Mouse (Mus musculus) gastrocnemius, postnatal 36 days (tissue): ENCODE data around the gene Lag3. TPM values are rescaled to one million over a fixed set of nuclear protein-coding genes. Genes with fewer than 3 reads are reported as not detected.
"Not testable (repeated sequence)": the region's sequence is repeated elsewhere in the genome, so short reads cannot be mapped to it uniquely, and the experiment has no call there.

Experiments used
- DNase-seq, 2 experiments: peaks; one replicate each; pipeline ENCODE4 v3.0.0; 2022
- intact Hi-C: fragments of 180-260 bp; cut with DNase I; formaldehyde crosslinking; loops from one replicate; pipeline ENCODE4 v1.15.1; 2025
- total RNA-seq, 2 experiments: library from RNA; stranded (reverse); gene quantifications; 2 replicates each; pipeline ENCODE4 v1.2.3; 2021

The Lag3 gene
- total RNA-seq, 2 experiments from 2014 or later = 0.25 TPM; not detected in 1

DNA sequence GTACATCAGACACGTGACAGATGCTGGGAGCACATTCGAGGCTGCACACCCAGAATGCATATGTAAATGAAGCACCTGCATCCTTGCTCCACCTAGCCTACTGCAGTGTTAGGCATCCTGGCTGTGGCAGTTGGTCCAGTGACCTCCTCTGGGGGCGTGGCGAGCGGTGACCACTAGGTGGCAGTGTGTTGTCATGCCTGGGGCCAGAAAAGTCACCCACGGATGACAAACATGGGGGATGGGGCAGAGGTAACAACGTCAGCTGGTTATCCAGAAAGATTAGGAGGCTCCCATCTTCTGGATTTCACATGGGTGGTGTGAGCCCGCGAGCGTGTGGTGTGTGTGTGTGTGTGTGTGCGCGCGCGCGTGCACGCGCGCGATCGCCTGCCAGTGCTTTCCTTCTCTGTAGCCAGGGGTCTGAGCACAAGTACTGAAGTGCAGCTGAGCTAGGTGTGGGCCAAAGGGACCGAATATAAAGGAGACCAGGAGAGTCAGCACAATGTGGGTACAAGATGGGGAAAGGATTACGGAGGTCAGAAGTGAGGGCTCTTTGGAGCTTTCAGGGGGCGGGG, 7.8 kb downstream of the Lag3 start:
- intact Hi-C loops = loop anchor here (1.0 to 5.0 kb wide), 6 partner anchors 27 to 179 kb away; partner anchors contain the start of genes Cops7a, P3h3 and Zfp384
- DNase-seq = peak; percentile 95 to 96

GRCm38 (mm10) chr6:124901851-124902250, 9.7 kb downstream of the Lag3 start:
- no peak for DNase-seq
- intact Hi-C loops = loop anchor here (2.0 to 5.0 kb wide), 5 partner anchors 45 to 180 kb away; partner anchors contain the start of genes Cops7a, P3h3 and Zfp384

- DNase-seq = no peak
- intact Hi-C loops = loop anchor here (5.0 kb wide), 4 partner anchors 44 to 181 kb away; partner anchors contain the start of genes P3h3 and Zfp384
These were observed 10.6 kb downstream of the Lag3 start for GRCm38 (mm10) chr6:124900801-124901480.

- no peak for DNase-seq
- intact Hi-C loops = loop anchor here (5.0 kb wide), 4 partner anchors 43 to 182 kb away; partner anchors contain the start of genes P3h3 and Zfp384
These were observed 11.3 kb downstream of the Lag3 start for GRCm38 (mm10) chr6:124900056-124900800.

DNA sequence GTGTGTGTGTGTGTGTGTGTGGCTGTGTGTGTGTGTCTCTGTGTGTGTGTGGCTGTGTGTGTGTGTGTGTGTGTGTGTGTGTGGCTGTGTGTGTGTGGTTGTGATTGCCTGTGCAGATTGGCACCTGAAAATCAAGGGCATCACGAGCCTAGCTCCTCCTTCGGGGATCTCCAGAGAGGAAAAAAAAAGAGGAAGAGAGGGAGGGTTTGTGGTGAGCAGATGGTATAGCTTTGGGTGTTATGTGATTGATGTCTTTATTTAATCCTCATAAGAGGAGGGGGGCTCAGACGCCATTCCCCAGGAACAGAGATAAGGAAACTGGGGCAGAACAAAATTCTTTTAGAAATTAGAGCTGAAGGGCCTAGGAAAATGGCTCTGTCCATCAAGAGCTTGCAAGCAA, 13.1 kb downstream of the Lag3 start:
- DNase-seq = no peak
- intact Hi-C loops = no loop called here

DNA sequence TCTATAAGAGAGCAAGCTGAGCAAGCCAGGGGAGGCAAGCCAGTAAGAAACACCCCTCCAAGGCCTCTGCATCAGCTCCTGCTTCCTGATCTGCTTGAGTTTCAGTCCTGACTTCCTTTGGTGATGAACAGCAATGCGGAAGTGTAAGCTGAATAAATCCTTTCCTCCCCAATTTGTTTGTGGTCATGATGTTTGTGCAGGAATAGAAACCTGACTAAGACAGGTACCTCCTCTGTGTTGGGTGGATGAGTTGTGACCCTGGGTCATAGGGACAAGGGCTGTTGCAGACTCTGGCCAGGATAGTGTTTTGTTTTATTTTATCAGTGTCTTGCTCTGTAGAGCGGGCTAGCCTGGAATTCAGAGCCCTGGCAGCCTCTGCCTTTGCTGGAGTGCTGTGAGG, 17.4 kb downstream of the Lag3 start:
- DNase-seq, intact Hi-C loops: not testable (repeated sequence)

GRCm38 (mm10) chr6:124890997-124891396, 20.5 kb downstream of the Lag3 start:
- intact Hi-C loops = no loop called here
- no peak for DNase-seq

- no peak for DNase-seq
- intact Hi-C loops = no loop called here
These were observed 22.9 kb downstream of the Lag3 start for GRCm38 (mm10) chr6:124888555-124889125.

GRCm38 (mm10) chr6:124887986-124888385, 23.5 kb downstream of the Lag3 start, which contains the start of gene Cd4:
Gene Cd4, minus strand, starts transcription at chr6:124888221.
- intact Hi-C loops = no loop called here

GRCm38 (mm10) chr6:124885956-124886381, 25.5 kb downstream of the Lag3 start:
- no peak for DNase-seq
- intact Hi-C loops = no loop called here

More at GRCm38 (mm10) chr6:124887986-124888385, 23.5 kb downstream of the Lag3 start, which contains the start of gene Cd4:
- DNase-seq = no peak

DNA sequence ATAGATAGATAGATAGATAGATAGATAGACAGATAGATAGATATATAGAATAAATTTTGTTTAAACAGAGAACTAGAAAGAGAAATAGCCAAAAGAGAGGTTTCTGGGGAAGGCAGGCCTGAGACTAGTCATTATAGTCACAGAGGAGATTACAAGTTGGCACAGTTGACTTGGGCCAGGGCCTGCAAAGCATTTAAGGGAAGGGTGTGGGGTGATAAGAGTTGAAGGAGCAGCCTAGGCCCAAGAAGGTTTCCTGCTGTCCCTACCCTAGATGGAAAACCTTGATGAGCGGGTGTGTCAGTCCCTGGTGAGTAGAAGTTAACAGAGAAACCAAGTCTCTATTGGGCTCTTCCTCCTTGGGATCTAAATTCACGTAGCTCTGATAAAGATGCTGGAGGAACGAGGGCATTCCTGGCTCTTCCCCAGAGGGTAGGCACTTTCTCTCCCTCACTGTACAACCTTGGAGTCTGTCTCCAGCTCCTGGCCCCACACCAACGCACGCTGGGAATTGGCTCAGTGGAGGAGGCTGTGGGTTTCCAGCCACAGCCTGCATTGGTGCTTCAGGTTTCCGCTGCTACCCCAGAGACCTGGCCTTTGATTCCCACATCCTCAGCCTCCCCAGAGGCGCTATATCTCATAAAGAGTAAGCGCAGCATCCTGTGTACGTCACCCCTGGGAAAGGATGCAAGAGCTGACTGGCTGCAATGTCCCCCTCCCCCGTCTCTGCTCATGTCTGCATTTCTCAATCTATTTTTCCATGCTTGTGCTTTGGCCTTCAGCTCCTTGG, 26.6 kb downstream of the Lag3 start:
- DNase-seq = no peak
- intact Hi-C loops = no loop called here

DNA sequence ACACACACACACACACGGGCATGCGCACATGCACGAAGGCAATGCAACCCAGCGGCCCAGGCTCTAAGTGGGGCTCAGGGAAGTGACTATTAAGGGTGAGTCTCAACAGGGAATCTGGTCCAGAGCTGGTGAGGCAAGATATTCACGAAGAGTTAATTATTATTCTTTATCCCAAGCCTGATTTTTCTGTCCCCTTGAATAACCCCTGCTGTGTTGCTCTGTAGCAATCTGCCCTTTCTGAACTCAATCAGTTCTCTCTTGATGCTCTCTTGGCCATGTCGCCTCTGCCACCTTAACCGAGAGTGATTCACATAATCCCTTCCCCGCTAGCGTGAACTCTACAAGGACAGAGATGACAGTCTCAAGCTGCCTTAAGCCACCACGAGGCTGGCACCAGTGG, 28.2 kb downstream of the Lag3 start:
- intact Hi-C loops = no loop called here
- no peak for DNase-seq

GRCm38 (mm10) chr6:124881821-124882220, 29.7 kb downstream of the Lag3 start:
- intact Hi-C loops = no loop called here
- DNase-seq = no peak

DNA sequence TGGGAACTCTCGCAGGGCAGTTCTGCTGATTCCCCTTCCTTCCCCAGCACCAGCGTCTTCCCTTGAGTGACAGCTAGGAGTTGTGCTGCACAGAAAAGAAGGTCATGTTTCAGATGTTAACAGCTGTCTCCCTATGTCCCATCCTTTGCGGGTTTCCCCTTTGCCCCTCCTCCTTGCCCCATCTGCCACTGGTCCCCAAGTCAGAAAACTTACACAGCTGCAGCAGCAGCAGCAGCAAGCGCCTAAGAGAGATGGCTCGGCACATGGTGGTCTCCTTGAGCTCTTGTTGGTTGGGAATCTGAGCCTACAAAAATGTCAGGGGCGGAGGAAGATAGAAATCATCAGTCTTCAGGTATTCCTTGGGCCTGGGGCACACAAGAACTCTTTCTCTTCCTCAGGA, 32.1 kb downstream of the Lag3 start:
- DNase-seq = no peak
- intact Hi-C loops = no loop called here

DNA sequence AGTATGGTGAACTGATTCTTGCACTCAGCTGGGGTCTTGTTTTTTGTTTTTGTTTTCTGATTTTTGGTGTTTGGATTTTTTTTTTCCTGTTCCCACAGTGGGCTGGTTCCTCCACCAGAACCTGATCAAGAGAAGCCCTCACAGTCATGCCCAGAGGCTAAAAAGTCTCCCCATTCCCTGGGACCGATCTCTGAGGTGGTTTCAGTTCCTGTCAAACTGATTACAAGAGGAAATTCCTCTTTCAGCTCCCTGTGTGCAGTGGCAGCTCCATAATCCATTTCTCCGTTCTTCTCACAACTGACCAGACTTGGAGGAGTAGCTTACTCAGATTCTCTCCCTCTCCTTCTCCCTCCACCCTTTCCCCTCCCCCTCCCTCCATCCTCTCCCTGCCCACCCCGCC, 37.2 kb downstream of the Lag3 start:
- no peak for DNase-seq
- intact Hi-C loops = no loop called here

DNA sequence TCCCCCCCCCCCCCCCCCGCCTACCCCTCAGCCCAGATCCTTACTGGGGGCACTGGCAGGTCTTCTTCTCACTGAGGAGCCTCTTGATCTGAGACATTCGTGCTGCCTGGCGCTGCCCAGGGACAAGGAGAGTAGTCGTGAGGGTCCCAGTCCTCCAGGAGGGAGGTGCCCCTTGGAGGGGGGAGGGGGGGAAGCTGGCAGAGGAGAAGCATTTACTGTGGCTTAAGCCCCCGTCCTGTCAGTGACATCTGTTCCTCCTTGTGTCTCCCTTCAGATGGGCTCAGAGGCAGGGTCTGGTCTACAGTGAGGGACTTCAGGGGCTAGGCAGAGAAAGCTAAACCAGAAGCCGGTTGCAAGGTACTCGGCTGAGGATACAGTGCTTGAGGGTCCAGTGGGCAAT, 44.9 kb downstream of the Lag3 start:
- no peak for DNase-seq
- intact Hi-C loops = no loop called here

DNA sequence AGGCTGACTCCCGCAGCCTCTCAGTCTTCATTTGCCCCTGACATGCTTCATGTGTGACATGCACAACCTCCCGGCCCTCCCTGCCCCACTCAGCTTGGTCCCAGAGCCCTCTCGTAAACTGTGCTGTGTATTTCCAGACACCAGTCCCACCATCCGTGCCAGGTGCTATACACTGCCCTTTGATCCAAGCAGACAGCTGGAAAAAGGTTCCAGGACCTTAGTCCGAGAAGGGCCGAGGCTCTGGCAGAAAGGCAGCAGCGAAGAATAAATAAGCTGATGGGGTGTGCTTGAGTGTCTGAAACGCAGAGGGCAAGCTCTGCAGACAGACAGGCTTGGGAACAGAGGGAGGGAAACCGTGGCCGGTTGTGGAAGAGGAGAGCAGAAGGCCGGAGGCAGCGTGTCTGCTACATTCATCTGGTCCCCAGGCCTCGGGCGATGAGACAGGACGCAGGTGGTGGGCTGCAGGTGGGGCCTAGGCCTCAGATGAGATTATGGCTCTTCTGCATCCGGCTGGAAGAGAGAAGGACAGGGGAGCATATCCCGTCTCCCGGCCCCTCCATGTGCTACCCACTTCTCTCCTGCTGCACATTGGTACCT, 45.6 kb downstream of the Lag3 start:
- intact Hi-C loops = no loop called here
- no peak for DNase-seq

- no peak for DNase-seq
- intact Hi-C loops = no loop called here
These were observed 47.7 kb downstream of the Lag3 start, which contains the start of gene Gpr162 for GRCm38 (mm10) chr6:124863658-124864298. Gene Gpr162, minus strand, starts transcription at chr6:124863983.

DNA sequence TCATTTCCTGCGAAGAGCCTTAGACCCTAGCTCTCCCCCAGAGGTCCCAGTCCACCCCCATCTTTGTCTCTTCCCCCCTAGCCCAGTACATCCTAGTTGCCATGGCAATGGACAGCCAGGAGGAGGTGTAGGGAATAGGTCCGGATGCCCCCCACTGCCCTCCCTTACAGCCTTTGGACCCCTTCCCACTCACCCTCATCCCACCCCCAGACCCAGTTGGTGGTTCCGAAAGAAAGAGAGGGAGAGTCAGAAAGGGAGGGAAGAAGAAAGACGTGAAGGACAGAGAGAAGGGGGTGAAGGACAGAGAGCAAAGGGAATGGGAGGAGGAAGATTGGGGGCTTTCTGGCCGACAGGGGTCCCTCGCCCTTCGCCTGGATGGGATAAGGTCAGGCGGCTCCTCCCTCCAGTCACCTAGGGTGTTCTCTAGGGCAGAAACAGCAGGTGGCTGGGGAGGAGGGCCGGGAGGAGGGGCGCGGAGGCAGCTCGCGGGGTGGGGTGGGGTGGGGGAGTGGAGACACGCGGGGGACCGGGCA, 48.3 kb downstream of the Lag3 start:
- DNase-seq = no peak

More for the DNA sequence above, 48.3 kb downstream of the Lag3 start:
- intact Hi-C loops = no loop called here
